Mouse (Mus musculus): ENCODE measurements around the gene Kcnmb4. TPM values are rescaled to one million over a fixed set of nuclear protein-coding genes. Genes with fewer than 3 reads are reported as not detected.

The Kcnmb4 gene
- total and polyA plus RNA-seq, 3 experiments: 0.80 to 1.1 (median 1.0) TPM

- H3K4me3 ChIP-seq (replicated peaks in 1 of 3; ENCODE audit: low read depth in 2 of 3, low read length in 2 of 3, poor library complexity in 1 of 3): no peak overlapping the region
- DNase-seq (ENCODE audit: extremely low read depth): no peak
- H3K4me1 ChIP-seq (ENCODE audit: control insufficient read depth in 1 of 2, insufficient read depth in 2 of 2): peaks cover 5 to 19% of the 10 kb centered on the region in 2 experiments
- H3K36me3 ChIP-seq (replicated peaks in 1 of 2; ENCODE audit: control insufficient read depth in 1 of 2, insufficient read depth in 1 of 2, low read length in 1 of 2): peaks cover 31 to 66% of the 10 kb centered on the region in 2 experiments
- dilution Hi-C loops (cut with MboI; ENCODE audit: extremely low pct_ligation_motif_present, extremely low pct_unique_long_range_greater_than_20kb, low sequenced_read_pairs) (no loop called here), in situ Hi-C loops (cut with MboI; ENCODE audit: low pct_ligation_motif_present, low pct_unique_long_range_greater_than_20kb, low sequenced_read_pairs) (no loop called here)
- TF ChIP-seq NRF1 (IDR thresholded peaks at IDR 0.05; ENCODE audit: low read depth, low read length) (no peak), ELF1 (IDR thresholded peaks at IDR 0.05; ENCODE audit: low read depth, low read length) (no peak), EP300 (IDR thresholded peaks at IDR 0.05; ENCODE audit: low read length) (no peak), USF1 (IDR thresholded peaks at IDR 0.05; ENCODE audit: low read depth, low read length) (no peak), MYC (IDR thresholded peaks at IDR 0.05; ENCODE audit: low read depth, low read length) (no peak), UBTF (IDR thresholded peaks at IDR 0.05; ENCODE audit: low read depth, low read length) (no peak)
- H3K9me3 ChIP-seq (replicated peaks; ENCODE audit: low read length): peaks cover 2% of the 10 kb centered on the region
- no peak overlapping the region for H3K27ac ChIP-seq (ENCODE audit: insufficient read depth, low read depth)
- no peak overlapping the region for H3K9ac ChIP-seq (ENCODE audit: insufficient read depth, low read depth)
- H3K27me3 ChIP-seq (replicated peaks): no peaks in the 10 kb centered on the region
- no peaks in the 10 kb centered on the region for H3K79me2 ChIP-seq (replicated peaks; ENCODE audit: control insufficient read depth, extremely low read depth, insufficient read depth, poor library complexity, severe bottlenecking)
- H3K4me2 ChIP-seq (ENCODE audit: insufficient read depth, low read depth, poor library complexity, severe bottlenecking): no peak overlapping the region
Measured at GRCm38 (mm10) chr10:116492768-116493167, 19.1 kb upstream of the Kcnmb4 start.

- H3K27ac ChIP-seq (ENCODE audit: insufficient read depth, low read depth): peak overlapping the region; percentile 86
- H3K36me3 ChIP-seq (replicated peaks in 1 of 2; ENCODE audit: control insufficient read depth in 1 of 2, insufficient read depth in 1 of 2, low read length in 1 of 2): peaks cover 11 to 47% of the 10 kb centered on the region in 2 experiments
- H3K27me3 ChIP-seq (replicated peaks): no peaks in the 10 kb centered on the region
- H3K79me2 ChIP-seq (replicated peaks; ENCODE audit: control insufficient read depth, extremely low read depth, insufficient read depth, poor library complexity, severe bottlenecking): no peaks in the 10 kb centered on the region
- in situ Hi-C loops (cut with MboI; ENCODE audit: low pct_ligation_motif_present, low pct_unique_long_range_greater_than_20kb, low sequenced_read_pairs): no loop called here
- H3K9me3 ChIP-seq (replicated peaks; ENCODE audit: low read length): peaks cover 2% of the 10 kb centered on the region
- H3K9ac ChIP-seq (ENCODE audit: insufficient read depth, low read depth): no peak overlapping the region
- H3K4me1 ChIP-seq (ENCODE audit: control insufficient read depth in 1 of 2, insufficient read depth in 2 of 2): peaks cover 10 to 67% of the 10 kb centered on the region in 2 experiments
- H3K4me3 ChIP-seq (replicated peaks in 1 of 3; ENCODE audit: low read depth in 2 of 3, low read length in 2 of 3, poor library complexity in 1 of 3): no peak overlapping the region
- peak overlapping the region; percentile 94; the same call in 1 of the 2 replicates for H3K4me2 ChIP-seq (ENCODE audit: insufficient read depth, low read depth, poor library complexity, severe bottlenecking)
- peak; percentile 81 for DNase-seq (ENCODE audit: extremely low read depth)
- dilution Hi-C loops (cut with MboI; ENCODE audit: extremely low pct_ligation_motif_present, extremely low pct_unique_long_range_greater_than_20kb, low sequenced_read_pairs): no loop called here
- TF ChIP-seq MAX (IDR thresholded peaks at IDR 0.05; ENCODE audit: low read length): no peak
- TF ChIP-seq BHLHE40 (IDR thresholded peaks at IDR 0.05; ENCODE audit: low read depth, low read length): peak; percentile 59; the same call in 1 of the 2 replicates
- TF ChIP-seq SMC3 (IDR thresholded peaks at IDR 0.05; ENCODE audit: low read depth, low read length): no peak
- 0 out of 2 replicates have a peak, but pooled peaks have one; percentile 34 for TF ChIP-seq TBP (conservative IDR thresholded peaks at IDR 0.05; ENCODE audit: low read depth, low read length)
- TF ChIP-seq ELF1 (IDR thresholded peaks at IDR 0.05; ENCODE audit: low read depth, low read length): no peak
- TF ChIP-seq POLR2A (IDR thresholded peaks at IDR 0.05; ENCODE audit: low read depth, low read length): no peak
- TF ChIP-seq E2F4 (IDR thresholded peaks at IDR 0.05; ENCODE audit: insufficient replicate concordance, low read depth, low read length): no peak
- no peak; the same call in 1 of the 2 replicates for TF ChIP-seq SIN3A (IDR thresholded peaks at IDR 0.05; ENCODE audit: low read length)
- TF ChIP-seq MAFK (IDR thresholded peaks at IDR 0.05; ENCODE audit: insufficient replicate concordance, low read length): peak; percentile 76
- no peak for TF ChIP-seq POLR2AphosphoS2 (IDR thresholded peaks at IDR 0.05; ENCODE audit: low read depth, low read length)
- peak; percentile 96 for TF ChIP-seq EP300 (IDR thresholded peaks at IDR 0.05; ENCODE audit: low read length)
- TF ChIP-seq USF2 (conservative IDR thresholded peaks at IDR 0.05; ENCODE audit: low read depth, low read length): no peak
- TF ChIP-seq CHD2 (IDR thresholded peaks at IDR 0.05; ENCODE audit: low read length): no peak
- peak; percentile 92 for TF ChIP-seq JUN (IDR thresholded peaks at IDR 0.05; ENCODE audit: insufficient read depth, low read depth, low read length)
- peak; percentile 90 for TF ChIP-seq MEF2A (IDR thresholded peaks at IDR 0.05; ENCODE audit: borderline replicate concordance, low read depth, low read length)
- TF ChIP-seq IRF4 (IDR thresholded peaks at IDR 0.05; ENCODE audit: low read depth, low read length): peak; percentile 92
- no peak for TF ChIP-seq ZKSCAN1 (IDR thresholded peaks at IDR 0.05; ENCODE audit: borderline replicate concordance, low read depth, low read length)
- no peak for TF ChIP-seq ZMIZ1 (IDR thresholded peaks at IDR 0.05; ENCODE audit: low read depth, low read length)
- TF ChIP-seq KAT2A (IDR thresholded peaks at IDR 0.05; ENCODE audit: insufficient replicate concordance, low read length): no peak
- no peak for TF ChIP-seq NRF1 (IDR thresholded peaks at IDR 0.05; ENCODE audit: low read depth, low read length)
- TF ChIP-seq UBTF (IDR thresholded peaks at IDR 0.05; ENCODE audit: low read depth, low read length): no peak
- no peak for TF ChIP-seq ZC3H11A (IDR thresholded peaks at IDR 0.05; ENCODE audit: low read depth, low read length)
- TF ChIP-seq RAD21 (IDR thresholded peaks at IDR 0.05; ENCODE audit: low read depth, low read length): no peak; the same call in 1 of the 2 replicates
- no peak for TF ChIP-seq MAZ (IDR thresholded peaks at IDR 0.05; ENCODE audit: low read depth, low read length)
- peak; percentile 92 for TF ChIP-seq JUND (conservative IDR thresholded peaks at IDR 0.05; ENCODE audit: low read depth, low read length)
- TF ChIP-seq ETS1 (conservative IDR thresholded peaks at IDR 0.05; ENCODE audit: low read depth, low read length): peak; percentile 71
- TF ChIP-seq MXI1 (IDR thresholded peaks at IDR 0.05; ENCODE audit: low read depth, low read length): no peak; the same call in 1 of the 2 replicates
- no peak for TF ChIP-seq NELFE (IDR thresholded peaks at IDR 0.05; ENCODE audit: low read depth, low read length)
Measured at GRCm38 (mm10) chr10:116486895-116487747, 13.4 kb upstream of the Kcnmb4 start.

All from CH12.LX (cell line).